Mouse (Mus musculus): ENCODE data around the gene Zfp658. TPM values are rescaled to one million over a fixed set of nuclear protein-coding genes. Genes with fewer than 3 reads are reported as not detected.

Gene Zfp658
- 1 to 10 TPM; 3.8 to 6.1 (median 4.7) TPM for total RNA-seq (2022)

DNA sequence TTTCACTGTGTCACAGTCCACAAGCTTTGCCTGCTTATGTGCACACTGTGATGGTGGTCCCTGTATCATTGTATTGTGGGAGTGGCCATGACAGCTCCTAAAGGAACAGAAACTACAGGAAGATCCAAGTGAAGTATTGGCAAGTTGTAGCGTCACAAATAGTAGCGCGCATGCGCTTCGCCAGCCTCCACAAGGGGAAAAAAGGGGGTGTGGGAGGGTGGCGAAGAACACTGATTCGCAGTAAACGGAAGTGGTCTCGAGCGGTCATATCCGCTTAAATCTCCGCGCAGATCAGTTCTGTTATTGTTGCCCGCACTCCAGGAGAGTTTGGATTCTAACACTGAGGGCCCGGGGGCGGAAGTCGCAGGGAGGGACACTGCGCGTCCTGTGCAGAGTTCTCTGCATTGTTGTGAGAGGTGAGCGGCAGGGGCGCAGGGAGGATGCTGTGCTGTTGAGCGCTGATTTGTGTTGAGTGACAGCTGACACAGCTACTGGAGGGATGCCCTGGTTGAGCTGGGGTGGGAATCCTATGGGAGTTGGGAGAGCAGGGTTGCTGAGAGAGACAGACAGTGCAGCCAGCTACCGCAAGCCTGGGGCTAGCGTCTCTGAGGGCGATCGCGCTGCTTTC lies at the start of gene Zfp658:
Zfp658 (plus strand) TSS at position 251 of the 628 bp plus-strand sequence.
- DNase-seq (ENCODE audit: low spot score in 2 of 2): peak; percentile 64 to 84

DNA sequence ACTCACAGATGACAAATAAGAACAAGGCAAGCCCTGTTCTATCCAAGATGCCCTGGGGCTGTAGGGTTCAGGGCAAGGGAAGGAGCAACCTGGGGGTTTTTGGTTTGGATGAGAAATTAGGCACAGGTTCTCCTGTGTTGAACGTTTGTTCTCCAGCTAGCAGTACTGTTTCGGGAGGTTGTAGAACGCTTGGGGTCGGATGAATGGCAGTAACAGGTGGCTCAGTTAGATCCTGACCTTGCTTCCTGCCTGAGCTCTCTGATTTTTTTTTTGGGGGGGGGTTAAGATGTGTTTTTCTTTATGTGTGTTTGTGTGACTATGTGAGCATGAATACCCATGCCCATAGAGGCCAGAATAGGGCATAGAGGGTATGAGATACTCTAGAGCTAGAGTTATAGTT lies 49.5 kb upstream of the Zfp658 start:
- DNase-seq (ENCODE audit: low spot score in 2 of 2): no peak

DNA sequence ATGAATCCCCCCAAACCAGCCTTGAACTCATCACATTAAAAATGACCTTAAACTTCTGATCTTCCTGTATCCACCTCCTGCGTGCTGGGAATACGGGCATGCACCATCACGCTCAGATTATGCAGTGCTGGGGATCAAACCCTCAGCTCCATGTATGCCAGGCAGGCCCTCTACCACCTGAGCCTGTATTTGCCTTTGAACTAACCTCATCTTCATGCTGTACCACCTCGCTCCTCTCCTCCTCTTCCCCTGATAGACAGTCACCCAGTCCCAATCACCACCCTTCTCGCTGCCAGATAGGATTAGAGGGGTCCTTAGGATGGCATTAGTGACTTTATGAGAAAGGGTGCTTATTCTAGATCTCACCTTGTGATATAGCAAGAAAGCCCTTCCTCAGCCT lies 47.0 kb upstream of the Zfp658 start:
- no peak for DNase-seq (ENCODE audit: low spot score in 2 of 2)

DNA sequence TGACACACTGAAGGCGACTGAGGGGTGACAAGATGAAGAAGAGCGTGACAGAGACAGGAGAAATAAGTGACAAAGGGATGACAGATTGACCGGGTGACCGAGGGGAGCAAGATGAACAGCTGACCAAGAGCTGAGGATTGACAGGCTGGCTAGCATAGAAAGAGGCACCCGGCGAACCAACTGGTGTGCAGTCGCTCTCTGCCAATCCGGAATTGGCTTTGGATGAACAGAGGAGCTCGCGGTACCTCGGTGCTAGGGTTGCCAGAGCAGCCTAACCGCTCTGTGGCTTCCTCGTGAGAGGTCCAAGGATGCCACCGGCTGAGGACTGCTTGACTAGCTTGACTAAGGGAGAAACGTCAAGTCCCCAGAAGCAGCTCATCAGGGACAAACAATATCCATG lies 43.7 kb upstream of the Zfp658 start:
- DNase-seq (ENCODE audit: low spot score in 2 of 2): no peak

DNA sequence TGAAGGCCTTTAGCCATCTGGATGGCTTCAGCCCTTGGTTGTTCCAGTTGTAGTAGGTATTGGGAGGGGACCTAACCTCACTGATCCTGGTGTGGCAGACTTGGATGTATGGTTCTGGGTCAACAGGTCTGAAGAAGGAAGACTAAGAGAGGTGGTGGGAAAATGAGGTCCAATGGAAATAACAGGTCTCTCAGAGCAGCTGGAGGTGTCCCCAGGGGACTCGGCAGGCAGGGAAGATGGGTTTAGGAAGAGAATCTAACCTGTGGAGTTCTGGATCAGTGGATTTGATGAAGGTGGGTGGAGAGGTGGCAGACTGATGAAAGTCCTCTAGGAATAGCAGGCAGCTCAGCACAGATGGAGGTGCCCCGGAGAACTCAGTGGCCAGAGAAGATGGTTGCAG lies 39.3 kb upstream of the Zfp658 start:
- no peak for DNase-seq (ENCODE audit: low spot score in 2 of 2)

DNA sequence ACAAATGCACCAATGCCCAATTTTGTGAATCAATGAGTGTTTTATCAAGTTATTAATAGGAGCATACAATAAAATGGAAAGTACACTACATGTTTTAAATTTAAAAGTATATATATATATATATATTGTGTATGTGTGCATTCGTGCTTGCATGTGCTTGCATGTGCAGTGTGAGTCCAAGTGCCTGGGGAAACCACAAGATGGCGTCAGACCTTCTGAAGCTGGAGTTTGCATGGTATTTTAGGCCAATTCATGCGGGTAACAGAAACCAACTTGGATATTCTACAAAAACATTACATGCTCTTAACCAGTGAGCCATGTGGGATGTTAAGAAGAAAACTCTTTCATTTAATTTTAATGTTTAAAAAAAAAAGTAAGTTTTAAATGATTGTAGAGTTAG lies 36.7 kb upstream of the Zfp658 start:
- no peak for DNase-seq (ENCODE audit: low spot score in 2 of 2)

DNA sequence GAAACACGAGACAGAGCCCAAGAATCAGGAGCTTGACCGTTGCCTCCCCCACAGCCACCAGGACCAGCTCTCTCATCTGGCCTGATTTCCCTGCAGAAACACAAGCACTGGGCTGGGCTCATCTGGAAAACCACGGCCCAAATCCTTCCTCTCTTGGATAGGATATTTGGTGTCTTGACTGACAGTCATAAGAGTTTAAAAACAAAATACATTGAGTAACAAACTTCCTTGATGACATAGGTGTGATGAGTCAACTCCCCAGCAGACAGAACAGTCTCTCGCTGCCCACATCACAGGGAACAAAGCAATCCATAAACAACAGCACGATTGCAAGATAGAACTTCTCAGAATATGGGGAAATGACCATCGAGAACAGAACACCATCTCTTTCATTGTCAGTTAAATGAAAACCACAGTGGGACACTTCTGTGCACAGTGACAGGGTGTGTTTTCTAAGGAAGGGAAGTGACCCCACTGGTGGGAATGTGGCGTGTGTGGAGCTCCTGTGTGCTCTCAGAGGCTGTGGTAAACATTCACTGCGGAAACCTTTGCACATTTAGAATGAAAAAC lies 31.8 kb upstream of the Zfp658 start:
- no peak for DNase-seq (ENCODE audit: low spot score in 2 of 2)

DNA sequence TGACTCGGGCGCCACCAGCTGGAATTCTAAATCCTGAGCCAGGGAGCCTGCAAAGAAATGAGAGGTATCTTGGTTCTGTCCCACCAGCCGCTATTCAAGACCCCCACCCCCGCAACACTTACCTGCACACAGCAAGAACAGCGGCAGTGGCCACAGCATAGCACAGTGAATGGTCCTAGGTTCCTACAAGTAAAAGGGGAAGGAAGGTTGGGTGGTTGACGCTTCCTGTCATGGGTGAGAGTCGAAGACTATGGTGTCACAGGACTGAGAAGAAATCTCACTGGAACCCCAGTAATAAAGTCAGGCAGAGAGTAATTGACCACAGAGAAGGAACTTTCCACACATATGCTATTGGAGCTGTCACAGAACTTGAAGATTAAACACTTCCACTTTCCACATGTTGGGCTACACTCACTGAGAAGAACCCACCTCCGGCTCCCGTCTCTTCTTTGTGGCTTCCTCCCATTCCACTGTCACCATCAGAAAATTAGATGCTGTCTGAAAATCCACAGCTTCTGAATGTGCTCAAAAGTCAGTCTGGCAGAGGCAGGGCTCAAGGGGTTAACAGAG lies 29.0 kb upstream of the Zfp658 start:
- no peak for DNase-seq (ENCODE audit: low spot score in 2 of 2)

DNA sequence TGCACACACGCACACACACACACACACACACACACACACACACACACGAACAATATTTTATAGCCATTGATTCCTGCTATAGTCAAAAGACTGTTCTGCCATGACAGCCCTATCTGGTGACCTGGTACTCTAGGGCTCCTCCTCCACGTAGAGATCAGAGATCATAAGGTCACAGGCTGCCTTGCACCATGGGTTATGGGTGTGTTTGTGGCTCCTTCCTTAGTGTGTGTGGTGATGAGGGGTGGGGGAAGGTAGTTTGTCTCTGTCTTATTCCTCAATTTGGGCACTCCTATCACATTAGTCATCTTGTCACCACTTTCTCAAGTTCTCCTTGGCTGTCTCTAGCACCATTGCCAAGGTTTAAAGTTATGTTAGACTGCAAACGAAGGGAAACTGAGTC lies 23.5 kb upstream of the Zfp658 start:
- no peak for DNase-seq (ENCODE audit: low spot score in 2 of 2)

DNA sequence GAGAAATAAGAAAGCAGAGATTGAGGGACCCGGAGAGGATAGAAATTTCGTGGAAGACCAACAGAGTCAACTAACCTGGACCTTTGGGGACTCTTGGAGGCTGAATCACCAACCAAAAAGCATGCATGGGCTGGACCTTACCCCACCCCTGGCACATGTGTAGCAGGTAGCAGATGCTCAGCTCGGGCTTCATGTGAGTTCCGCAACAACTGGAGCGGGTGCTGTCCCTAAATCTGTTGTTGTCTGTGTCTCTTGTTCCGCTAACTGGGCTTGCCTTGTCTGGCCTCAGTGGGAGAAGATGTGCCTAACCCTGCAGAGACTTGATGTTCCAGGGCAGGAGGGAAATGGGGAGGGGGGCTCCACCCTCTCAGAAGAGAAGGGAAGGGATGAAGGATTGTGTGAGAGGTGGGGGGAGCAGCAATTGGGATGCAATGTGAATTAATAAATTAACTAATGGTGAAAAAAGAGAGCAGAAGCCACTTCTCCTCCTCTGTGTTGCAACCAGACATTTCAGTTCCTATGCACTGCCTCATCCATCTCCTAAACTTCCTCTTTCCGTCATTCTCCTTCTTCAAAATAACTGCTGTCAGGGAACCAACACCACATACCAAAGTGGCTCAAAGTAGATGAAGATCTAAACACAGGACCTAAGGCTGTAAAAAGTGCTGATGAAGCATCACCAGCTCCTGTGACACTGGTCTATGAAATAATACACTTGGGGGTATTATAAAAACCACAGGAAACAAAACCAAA lies 17.7 kb upstream of the Zfp658 start, which contains the start of gene Cd33:
Cd33 (minus strand) TSS at position 204 of the 753 bp plus-strand sequence.
- DNase-seq (ENCODE audit: low spot score in 2 of 2): no peak

DNA sequence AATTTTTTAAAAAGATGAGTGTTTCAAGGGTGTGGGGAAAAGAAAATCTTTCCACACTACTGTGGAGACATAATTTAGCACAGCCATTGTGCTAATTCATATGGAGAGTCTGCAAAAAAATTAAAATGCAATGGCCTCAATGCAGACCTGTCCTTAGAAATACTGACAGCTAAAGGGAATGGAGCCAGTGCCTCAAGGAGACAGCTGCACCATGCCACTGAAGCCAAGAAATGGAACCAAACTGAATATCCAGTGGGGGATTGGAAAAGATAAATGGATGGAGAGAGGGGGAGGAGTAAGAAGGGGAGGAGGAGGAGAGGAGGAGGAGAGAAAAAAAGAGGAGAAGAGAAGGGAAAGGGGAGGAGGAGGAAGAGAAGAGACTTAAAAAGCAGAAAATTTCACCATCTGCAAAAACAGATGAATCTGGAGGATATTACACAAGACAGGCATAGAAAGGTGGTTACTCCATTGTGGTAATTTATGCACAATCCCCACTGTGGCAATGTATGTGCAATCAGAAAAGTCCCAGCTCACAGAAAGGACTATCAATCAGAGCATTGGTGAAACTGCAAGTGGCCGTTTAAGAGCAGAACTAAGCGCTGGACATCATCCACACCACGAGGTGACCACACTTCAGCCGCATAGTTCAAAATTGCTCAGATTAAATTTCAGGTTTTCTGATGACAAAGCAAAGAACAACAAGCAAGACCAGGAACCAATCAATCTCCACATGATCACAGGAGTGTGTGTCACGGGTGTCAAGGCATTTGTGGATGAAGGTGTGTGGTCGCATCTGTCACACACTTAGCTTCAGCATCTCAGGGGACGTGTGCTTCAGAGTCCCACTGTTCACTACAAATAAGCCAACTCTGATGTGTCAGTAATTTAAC lies 16.2 kb upstream of the Zfp658 start:
- DNase-seq (ENCODE audit: low spot score in 2 of 2): no peak

DNA sequence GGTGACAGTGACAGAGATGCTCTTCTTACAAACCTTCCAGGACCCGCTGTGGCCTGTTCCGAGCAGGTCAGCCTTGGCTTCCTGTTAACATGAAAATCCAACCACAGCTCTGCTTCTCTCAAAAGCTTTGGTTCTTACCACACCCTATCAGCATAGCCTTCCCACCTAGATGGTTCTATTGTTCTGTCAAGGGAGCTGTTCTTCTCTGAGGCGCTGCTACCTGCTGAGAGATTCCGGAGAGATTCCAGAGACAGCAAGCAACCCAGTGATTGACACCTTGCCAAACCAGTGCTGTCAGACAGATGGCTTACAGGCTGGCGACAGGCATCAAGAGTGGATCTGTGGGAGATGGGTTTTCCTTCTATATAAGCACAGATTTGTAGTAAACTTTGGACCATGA lies 14.4 kb upstream of the Zfp658 start:
- no peak for DNase-seq (ENCODE audit: low spot score in 2 of 2)

DNA sequence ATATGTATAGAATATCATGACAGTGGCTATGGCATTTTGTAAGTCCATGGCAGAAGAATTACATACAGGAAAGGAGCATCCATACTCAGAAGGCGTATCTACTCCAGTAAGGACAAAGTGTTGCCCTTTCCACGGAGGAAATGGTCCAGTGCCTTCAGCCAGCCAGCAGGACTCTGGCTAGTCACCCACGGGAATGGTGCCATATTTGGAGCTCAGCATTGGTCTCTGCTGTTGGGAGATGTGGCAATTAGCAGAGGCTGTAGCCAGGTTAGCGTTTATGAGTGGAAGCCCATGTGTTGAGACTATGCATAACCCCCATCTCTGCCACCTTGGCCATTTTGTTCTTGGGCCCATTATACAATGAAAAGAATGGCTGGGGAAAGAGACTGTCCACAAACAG lies 13.8 kb upstream of the Zfp658 start:
- DNase-seq (ENCODE audit: low spot score in 2 of 2): no peak

DNA sequence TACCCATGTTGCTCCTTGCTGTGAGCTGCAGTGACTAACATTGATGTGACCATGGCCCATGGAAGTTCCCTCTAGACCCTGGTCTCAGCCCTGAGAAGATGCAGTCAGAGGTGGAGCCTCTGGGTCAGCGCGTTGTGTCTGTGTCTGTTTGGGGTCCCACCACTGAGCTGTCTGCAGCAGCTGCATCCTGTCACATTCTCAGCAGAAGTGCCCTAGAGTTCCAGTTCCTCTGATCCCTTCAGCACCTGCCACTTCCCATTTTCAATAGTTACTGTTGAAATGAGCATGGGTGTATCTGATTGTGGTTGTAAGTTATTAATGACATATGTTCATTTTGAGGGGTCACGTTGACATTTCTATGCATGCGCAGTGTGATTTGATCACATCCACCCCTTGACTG lies 8.9 kb upstream of the Zfp658 start:
- no peak for DNase-seq (ENCODE audit: low spot score in 2 of 2)

DNA sequence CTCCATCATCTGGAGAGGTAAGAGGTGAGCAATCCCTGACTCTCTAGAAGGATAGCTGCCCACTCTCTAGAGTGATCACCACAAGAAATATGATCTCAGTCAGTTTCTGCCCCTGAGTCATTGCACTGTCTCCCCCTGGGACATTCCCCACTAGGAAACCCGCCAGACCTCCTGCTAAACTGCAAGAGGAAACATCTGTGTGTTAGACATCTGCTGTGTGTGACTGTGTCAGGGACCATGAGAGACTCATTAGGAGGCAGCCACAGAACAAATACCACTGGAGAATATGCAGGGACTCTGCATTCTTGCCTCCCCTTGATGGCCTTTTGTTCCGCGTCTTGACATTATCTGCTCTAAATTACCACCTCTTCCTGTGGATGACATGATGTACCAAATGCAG lies 7.5 kb upstream of the Zfp658 start:
- DNase-seq (ENCODE audit: low spot score in 2 of 2): no peak

DNA sequence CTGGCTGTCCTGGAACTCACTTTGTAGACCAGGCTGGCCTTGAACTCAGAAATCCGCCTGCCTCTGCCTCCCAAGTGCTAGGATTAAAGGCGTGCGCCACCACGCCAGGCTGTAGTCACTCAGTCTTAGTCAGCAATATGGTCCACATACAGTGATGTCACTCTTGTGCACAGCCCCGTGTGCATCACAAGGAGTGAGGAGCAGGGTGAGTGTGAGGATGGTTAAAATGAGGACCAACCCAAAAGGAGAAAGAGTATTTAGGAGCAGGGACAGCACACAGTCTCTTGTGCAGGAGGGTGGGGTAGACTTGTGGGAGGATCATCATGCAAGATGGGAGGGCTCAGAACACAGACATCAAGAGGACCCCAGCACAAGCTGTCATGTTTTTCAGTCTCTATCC lies 6.7 kb upstream of the Zfp658 start:
- no peak for DNase-seq (ENCODE audit: low spot score in 2 of 2)

DNA sequence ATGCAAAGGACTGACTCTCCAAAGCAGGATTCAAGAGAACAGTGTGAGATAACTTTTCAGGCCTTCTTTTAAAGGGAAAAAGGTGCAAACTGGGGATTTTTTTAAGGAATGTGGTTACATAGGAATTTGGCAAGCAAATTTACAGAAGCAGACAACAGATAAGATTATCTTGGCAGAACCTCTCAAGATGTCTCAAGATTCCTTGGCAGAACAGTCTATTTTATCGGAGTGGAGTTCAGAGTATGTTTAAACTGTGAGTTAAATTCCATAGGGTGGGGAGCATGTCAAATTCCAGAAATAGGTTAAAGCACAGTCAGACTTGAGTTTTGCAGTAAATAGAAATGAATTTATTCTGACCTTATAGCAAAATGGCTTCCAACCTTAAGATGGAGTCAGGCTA lies 5.2 kb upstream of the Zfp658 start:
- DNase-seq (ENCODE audit: low spot score in 2 of 2): no peak

DNA sequence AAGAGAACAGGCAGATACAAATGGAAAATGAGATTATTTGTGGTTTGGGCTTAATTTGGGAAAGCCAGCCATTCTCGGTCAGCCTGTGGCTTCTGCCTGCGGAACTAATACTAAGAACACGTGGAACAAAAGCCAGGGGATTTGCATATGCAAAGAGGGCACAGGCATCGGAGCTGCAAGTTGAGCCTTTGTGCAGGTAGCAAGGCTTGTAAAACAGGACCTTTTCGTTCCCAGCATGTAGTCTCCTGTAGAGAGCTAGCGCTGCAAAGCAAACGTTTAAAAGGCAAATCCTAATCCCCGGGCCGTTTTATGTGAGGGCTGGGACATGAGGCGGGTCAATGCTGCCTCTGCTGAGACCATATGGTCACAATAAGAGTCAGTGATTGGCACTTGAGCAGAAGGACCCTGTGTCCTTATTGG lies 605 bp downstream of the Zfp658 start:
- no peak for DNase-seq (ENCODE audit: low spot score in 2 of 2)

DNA sequence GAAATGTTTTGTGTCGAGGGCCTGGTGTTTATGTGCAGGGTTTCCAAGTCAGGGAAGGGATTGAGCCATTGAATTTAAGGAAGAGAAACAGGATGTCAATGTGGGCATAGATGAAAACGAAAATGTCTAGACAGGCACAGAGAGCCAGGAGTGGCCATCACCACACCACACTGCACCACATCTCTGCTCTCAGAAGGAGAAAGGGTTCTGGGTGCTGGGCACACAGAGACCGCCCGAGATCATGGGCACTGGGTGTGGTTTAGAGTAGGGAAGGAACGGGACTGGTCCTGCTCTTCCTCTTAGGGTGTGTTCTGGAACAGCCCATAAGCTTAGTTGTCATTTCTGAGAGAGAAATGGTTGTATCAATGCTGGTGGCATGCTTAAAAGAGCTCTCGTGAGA lies 1.2 kb downstream of the Zfp658 start:
- DNase-seq (ENCODE audit: low spot score in 2 of 2): no peak

DNA sequence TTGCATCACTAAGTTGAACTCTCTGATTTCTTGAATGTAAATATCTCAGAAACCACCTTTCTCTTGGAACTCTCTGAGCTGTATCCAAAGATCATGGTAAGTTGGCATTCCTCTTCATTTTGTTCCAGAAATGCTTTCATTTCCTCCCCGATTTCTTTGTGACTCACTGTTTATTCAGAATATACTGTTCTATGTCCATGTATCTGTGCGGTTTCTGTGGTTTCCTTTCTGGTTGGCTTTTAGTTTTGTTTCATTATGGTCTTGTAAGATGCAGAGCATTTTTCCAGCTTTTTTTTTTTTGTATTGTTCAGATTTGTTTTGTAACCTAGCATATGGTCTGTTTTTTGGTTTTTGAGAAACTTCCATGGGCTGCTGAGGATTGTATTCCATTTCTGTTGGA lies 9.2 kb downstream of the Zfp658 start:
- DNase-seq (ENCODE audit: low spot score in 2 of 2): no peak

DNA sequence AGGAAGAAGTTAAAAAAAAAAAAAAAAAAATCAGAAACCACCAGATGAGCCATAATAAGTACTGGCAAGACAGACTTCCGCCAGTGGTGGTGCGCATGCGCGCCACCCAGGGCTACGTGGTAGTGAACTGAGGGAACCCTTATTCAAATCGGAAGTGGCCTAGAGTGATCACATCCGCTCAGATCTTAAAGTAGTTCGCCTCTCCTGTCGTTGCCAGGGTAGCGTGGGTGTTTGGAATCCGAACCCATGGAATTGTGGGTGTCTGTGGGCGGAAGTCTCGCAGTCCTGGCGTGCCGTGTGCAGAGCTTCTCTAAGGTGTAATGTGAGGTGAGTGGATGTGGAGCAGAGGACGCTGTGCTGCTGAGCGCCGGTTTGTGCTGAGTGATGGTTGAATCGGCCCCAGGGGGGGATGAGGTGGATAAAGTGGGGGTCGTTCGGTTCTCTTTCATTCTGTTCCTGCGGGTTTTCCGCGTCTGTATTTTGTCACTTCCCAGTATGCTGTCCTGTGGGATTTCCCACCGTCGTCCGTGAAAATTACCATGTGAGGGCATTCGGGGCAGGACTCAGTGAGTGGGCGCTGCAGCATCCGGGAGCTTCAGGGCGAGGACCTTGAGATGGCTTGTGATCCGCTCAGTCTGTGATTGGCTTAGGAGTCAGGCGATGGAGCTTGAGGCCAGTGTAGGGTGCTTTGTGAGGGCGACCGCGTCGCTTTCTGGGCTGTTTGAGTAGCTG lies 17.6 kb downstream of the Zfp658 start, which contains the start of gene Zfp719:
Zfp719 (plus strand) TSS at position 171 of the 732 bp plus-strand sequence.
- peak; percentile 76 to 97 for DNase-seq (ENCODE audit: low spot score in 2 of 2)

All from left cerebral cortex, adult 8-10 months (tissue).